Mouse (Mus musculus): Measurements from ENCODE around the gene Alg2. TPM values are rescaled to one million over a fixed set of nuclear protein-coding genes. Genes with fewer than 3 reads are reported as not detected.

Gene Alg2
- polyA plus RNA-seq, 1 experiment from 2014 or later: 50.6 TPM

DNA sequence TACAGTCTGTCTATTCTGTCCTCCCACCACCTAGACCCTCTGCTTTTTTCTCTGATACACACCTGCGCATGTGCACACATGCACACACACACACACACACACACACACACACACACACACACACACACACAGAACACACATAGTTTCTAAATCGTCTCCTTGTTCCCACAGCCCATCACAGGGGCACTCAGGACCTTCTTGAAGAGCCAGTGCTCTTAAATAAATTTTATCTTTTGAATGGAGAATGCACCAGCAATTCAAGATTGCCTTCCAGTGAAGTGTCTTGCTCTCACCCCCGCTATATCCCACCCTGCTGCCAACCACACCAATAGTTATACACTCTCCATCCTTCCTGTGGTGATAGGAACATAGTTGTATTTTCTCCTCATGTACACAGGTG is 51.2 kb downstream of the Alg2 start:
- no peak overlapping the region for H3K4me2 ChIP-seq (ENCODE audit: low read depth, low read length)
- H3K36me3 ChIP-seq (ENCODE audit: control insufficient read depth, insufficient read depth, low read length): no peaks in the 10 kb centered on the region
- WGBS: 86% methylated on average over 3 of the region's 3 CpGs
- no peaks in the 10 kb centered on the region for H3K9me3 ChIP-seq (ENCODE audit: control insufficient read depth, low read length)
- no peak overlapping the region for H3K4me3 ChIP-seq (ENCODE audit: low read length)
- no peak overlapping the region for H3K27ac ChIP-seq (ENCODE audit: low read length)
- no peak for ATAC-seq
- no peak overlapping the region for H3K9ac ChIP-seq (ENCODE audit: low read depth, low read length)
- no peaks in the 10 kb centered on the region for H3K27me3 ChIP-seq (replicated peaks; ENCODE audit: control insufficient read depth, insufficient read depth, low read length)
- no peaks in the 10 kb centered on the region; the same call in 1 of the 2 replicates for H3K4me1 ChIP-seq (ENCODE audit: control insufficient read depth, insufficient read depth, low read length)

DNA sequence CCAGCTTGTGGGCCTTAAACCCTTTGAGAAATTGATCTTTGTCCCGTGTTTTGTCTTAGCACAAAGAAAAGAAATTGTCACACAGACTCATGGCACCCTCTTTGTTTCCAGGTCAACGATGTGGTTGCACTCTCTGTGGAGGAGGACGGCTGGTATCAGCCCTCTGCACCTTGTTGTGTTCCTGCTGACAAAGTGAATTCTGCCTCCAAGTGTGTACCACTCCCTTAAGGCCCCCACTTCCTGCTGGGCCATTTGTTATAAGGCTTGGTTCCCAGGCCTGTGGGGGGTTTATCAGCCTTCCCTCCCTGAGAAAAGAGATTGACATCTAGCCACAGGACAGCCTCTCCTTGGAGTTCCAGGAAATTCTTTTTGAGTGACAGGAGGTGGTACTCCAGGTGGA is 51.9 kb downstream of the Alg2 start:
- no peaks in the 10 kb centered on the region; the same call in 1 of the 2 replicates for H3K4me1 ChIP-seq (ENCODE audit: control insufficient read depth, insufficient read depth, low read length)
- H3K9me3 ChIP-seq (ENCODE audit: control insufficient read depth, low read length): no peaks in the 10 kb centered on the region
- no peak overlapping the region for H3K4me2 ChIP-seq (ENCODE audit: low read depth, low read length)
- no peak overlapping the region for H3K4me3 ChIP-seq (ENCODE audit: low read length)
- H3K27me3 ChIP-seq (replicated peaks; ENCODE audit: control insufficient read depth, insufficient read depth, low read length): no peaks in the 10 kb centered on the region
- ATAC-seq: no peak
- H3K9ac ChIP-seq (ENCODE audit: low read depth, low read length): no peak overlapping the region
- no peaks in the 10 kb centered on the region for H3K36me3 ChIP-seq (ENCODE audit: control insufficient read depth, insufficient read depth, low read length)
- WGBS: 49% methylated on average over 3 of the region's 3 CpGs
- no peak overlapping the region for H3K27ac ChIP-seq (ENCODE audit: low read length)

DNA sequence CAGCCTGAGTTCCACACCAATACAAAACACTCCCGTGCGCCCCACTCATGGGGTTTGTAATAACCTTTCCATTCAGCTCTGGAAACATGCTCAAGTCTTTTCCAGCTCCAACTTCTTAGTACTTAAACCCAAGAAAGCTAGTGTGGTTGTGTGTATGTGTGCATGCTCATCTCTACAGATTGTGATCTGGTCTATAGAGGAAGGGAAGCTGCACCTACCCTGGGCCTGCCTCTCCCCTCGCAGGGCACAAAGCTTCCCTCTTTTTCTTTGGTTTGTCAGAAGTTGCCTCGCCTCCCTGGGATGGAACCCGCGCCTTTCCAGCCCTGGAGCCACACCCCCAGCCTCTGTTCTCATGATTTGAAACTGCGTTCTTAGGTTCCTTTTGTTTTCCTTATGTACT is 53.9 kb downstream of the Alg2 start:
- H3K27me3 ChIP-seq (replicated peaks; ENCODE audit: control insufficient read depth, insufficient read depth, low read length): no peaks in the 10 kb centered on the region
- 47% methylated on average over 7 of the region's 7 CpGs for WGBS
- H3K4me1 ChIP-seq (ENCODE audit: control insufficient read depth, insufficient read depth, low read length): no peaks in the 10 kb centered on the region; the same call in 1 of the 2 replicates
- H3K4me2 ChIP-seq (ENCODE audit: low read depth, low read length): no peak overlapping the region
- no peaks in the 10 kb centered on the region for H3K9me3 ChIP-seq (ENCODE audit: control insufficient read depth, low read length)
- H3K36me3 ChIP-seq (ENCODE audit: control insufficient read depth, insufficient read depth, low read length): no peaks in the 10 kb centered on the region
- H3K27ac ChIP-seq (ENCODE audit: low read length): no peak overlapping the region
- ATAC-seq: no peak
- no peak overlapping the region for H3K4me3 ChIP-seq (ENCODE audit: low read length)
- H3K9ac ChIP-seq (ENCODE audit: low read depth, low read length): no peak overlapping the region

GRCm38 (mm10) chr4:47419268-47419973 is 54.7 kb downstream of the Alg2 start:
- H3K9me3 ChIP-seq (ENCODE audit: control insufficient read depth, low read length): no peaks in the 10 kb centered on the region
- 28% methylated on average over 9 of the region's 9 CpGs for WGBS
- ATAC-seq: no peak
- H3K27me3 ChIP-seq (replicated peaks; ENCODE audit: control insufficient read depth, insufficient read depth, low read length): no peaks in the 10 kb centered on the region
- no peak overlapping the region for H3K4me3 ChIP-seq (ENCODE audit: low read length)
- no peaks in the 10 kb centered on the region; the same call in 1 of the 2 replicates for H3K4me1 ChIP-seq (ENCODE audit: control insufficient read depth, insufficient read depth, low read length)
- no peak overlapping the region for H3K27ac ChIP-seq (ENCODE audit: low read length)
- H3K36me3 ChIP-seq (ENCODE audit: control insufficient read depth, insufficient read depth, low read length): no peaks in the 10 kb centered on the region
- no peak overlapping the region for H3K9ac ChIP-seq (ENCODE audit: low read depth, low read length)
- H3K4me2 ChIP-seq (ENCODE audit: low read depth, low read length): no peak overlapping the region

DNA sequence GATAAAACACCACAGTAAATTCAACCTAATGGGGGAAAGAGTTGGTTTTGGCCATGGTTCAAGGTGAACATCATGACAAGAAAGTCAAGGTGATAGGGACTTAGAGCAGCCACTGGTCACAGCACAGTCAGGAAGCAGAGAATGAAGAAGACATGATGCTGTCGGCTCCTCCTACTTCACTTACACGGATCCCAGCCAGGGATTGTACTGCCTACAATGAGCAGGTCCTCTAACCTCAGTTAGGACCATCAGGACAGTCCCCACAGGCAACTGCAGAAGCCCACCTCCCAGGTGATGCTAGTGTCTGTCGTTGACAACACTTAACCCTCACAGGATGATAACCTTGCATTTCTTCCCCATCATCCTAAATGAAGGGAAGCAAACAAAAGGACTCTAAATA is 56.3 kb downstream of the Alg2 start:
- Histone ChIP-seq H3K27ac (ENCODE audit: low read length) (no peak overlapping the region), H3K4me3 (ENCODE audit: low read length) (no peak overlapping the region), H3K9ac (ENCODE audit: low read depth, low read length) (no peak overlapping the region), H3K27me3 (replicated peaks; ENCODE audit: control insufficient read depth, insufficient read depth, low read length) (no peaks in the 10 kb centered on the region), H3K4me1 (ENCODE audit: control insufficient read depth, insufficient read depth, low read length) (no peaks in the 10 kb centered on the region), H3K9me3 (ENCODE audit: control insufficient read depth, low read length) (no peaks in the 10 kb centered on the region), H3K4me2 (ENCODE audit: low read depth, low read length) (no peak overlapping the region), H3K36me3 (ENCODE audit: control insufficient read depth, insufficient read depth, low read length) (no peaks in the 10 kb centered on the region)
- WGBS: 68% methylated on average over 3 of the region's 3 CpGs
- no peak for ATAC-seq

Other genes starting within 250 kb of the Alg2 start
- gene Tgfbr1, start 121.1 kb downstream of the Alg2 start, polyA plus RNA-seq (2015; fragmentation: Nextera tagmentation; extraction: Ambion mirVana): 17.5 and 20.6 TPM in 2 replicates
- 404 and 418 TPM in 2 replicates for gene Sec61b, start 325 bp upstream of the Alg2 start, polyA plus RNA-seq (2015; fragmentation: Nextera tagmentation; extraction: Ambion mirVana)